Mouse (Mus musculus): ENCODE data around the gene Mrps35. TPM values are rescaled to one million over a fixed set of nuclear protein-coding genes. Genes with fewer than 3 reads are reported as not detected.

Mrps35 gene
- total RNA-seq, 2 experiments from 2014 or later, result 195 to 200 TPM

GRCm38 (mm10) chr6:147028396-147028795 is 14.2 kb upstream of the Mrps35 start:
- intact Hi-C loops (cut with DNase I), result no loop called here
- no peak for DNase-seq

- peak; percentile 28 to 31 for DNase-seq
Observed at GRCm38 (mm10) chr6:147029591-147029990, 13.0 kb upstream of the Mrps35 start.

DNA sequence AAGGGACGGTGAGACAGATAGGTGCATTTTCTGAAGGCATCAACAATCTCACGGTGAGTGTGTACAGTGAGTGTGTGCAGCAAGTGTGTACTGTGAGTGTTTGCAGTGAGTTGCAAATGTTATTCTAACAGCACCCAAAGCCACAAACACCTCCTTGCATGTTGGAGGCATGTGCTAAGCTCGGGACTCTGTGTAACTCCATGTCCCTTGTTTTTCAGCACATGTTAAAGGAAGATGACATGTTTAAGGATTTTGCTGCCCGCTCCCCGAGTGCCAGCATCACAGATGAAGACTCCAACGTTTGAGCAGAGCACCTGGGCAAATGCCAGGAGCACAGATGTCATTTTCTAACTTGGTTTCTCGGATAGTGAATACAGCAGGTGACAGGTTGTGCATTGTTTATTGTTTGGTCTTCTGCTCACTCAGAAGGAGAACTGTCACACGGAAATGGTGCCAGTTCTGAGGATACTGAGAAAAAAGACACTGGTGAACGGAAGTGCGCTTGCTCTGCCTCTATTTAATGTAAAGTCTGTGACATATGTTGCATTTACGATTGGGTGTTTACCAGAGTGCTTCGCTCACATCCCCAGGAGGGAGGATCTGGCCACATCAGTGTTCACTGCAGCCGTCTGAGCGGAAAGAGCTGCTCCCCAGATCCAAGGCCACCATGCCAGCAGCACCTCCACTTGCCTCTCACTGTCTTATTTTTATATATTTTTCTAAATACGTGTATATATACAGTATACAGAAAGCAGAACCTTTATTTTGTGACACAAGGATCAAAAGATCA is 12.3 kb upstream of the Mrps35 start:
- intact Hi-C loops (cut with DNase I), result no loop called here
- no peak for DNase-seq

More at GRCm38 (mm10) chr6:147029591-147029990, 13.0 kb upstream of the Mrps35 start:
- intact Hi-C loops (cut with DNase I), result no loop called here

GRCm38 (mm10) chr6:147032303-147032925 is 10.2 kb upstream of the Mrps35 start, which contains the start of gene Rep15:
Rep15 (plus strand) TSS chr6:147032584.
- intact Hi-C loops (cut with DNase I), result no loop called here
- DNase-seq, result no peak

- no peak for DNase-seq
- intact Hi-C loops (cut with DNase I), result no loop called here
Observed at GRCm38 (mm10) chr6:147043633-147044032, 1.1 kb downstream of the Mrps35 start.

- intact Hi-C loops (cut with DNase I), result no loop called here
Observed at GRCm38 (mm10) chr6:147049239-147049805, 6.8 kb downstream of the Mrps35 start.

DNA sequence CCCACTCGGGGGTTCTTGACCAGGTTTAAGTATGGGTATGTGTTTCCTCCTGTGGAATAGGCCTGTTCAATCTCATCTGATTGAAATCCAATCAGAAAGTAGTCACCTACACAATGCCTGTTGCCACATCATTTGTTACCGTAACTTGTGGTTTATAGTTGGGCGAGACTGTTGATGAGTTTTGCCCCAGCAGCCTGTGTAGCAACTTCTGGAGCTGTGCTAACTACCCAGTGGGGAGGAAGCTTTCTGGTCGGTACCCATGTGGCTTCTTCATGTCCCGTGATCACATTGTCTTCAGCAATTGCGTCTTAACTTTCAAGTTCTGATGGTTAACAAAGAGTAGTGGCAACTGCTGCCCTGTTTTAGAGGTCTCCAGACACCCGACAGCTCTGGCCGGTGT is 9.1 kb downstream of the Mrps35 start:
- intact Hi-C loops (cut with DNase I), result no loop called here
- DNase-seq, result no peak

More at GRCm38 (mm10) chr6:147049239-147049805, 6.8 kb downstream of the Mrps35 start:
- no peak for DNase-seq

GRCm38 (mm10) chr6:147052440-147052839 is 9.9 kb downstream of the Mrps35 start:
- no peak for DNase-seq
- intact Hi-C loops (cut with DNase I), result no loop called here

DNA sequence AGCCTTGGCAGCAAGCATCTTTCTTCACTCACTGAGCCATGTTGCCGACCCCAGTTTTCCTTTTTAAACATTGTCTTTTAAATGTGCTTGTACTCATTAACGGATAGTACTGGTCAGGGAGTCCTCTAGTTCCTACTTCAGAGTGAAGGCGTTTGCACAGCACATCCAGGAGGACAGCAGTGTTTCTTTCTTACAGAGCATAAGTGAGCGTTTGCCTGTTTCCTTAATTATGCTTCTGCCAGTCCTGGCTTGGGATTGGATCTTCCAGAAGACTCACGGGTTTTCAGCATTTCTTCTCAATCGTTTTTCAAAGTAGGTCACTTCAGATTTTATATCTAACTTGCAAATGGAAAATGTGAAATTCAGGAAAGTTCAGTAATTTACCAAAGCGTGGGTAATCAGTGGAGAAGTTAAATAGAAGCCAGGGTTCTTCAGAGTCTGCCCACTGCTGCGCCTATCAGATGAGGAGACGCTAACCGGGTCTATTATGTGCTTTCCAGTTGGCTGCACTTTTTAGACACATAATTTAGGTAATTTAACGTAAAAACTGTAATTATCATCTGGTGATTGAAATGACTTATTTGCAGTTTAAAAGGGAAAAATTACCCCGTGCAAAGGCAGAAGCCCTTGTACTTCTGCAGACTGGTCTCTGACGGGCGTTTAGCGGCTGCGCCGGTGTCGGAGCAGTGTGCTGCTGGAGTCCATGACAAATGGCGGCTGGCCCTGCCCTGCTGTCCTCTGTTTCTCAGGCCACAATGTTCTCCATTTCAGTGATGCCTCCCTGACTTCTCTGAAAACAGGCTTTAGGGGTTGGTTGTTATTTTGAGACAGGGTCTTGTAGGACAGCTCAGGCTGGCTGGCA is 11.5 kb downstream of the Mrps35 start:
- no peak for DNase-seq
- intact Hi-C loops (cut with DNase I), result no loop called here

DNA sequence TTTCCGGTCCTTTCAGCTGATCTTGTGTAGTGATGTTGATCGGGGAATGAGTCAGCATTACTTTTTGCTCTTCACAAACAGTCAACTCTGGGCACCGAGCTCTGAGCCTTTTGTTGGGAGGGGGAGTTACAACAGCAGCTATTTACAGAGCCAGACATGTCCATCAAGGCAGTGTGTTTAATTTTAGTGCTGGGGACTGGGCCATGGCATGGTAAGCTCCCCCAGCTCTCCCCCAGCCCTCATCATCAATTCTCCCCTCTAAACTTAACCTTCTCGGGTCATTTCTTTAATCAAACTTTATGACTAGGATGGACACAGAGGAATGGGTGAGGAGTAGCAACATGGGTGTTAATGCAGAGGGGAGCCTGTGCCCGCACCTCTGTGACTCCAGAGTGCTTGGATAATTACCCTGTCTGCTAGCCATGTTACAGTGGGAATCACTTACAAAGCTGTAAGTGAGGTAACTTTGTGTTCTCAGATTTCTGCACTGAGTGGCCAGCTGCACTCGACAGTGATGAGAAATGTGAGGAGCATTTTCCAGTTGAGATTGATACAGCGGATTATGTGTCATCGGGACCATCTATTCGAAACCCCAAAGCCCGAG is 12.9 kb downstream of the Mrps35 start:
- DNase-seq, result no peak
- intact Hi-C loops (cut with DNase I), result no loop called here

- intact Hi-C loops (cut with DNase I), result no loop called here
- no peak for DNase-seq
Observed at GRCm38 (mm10) chr6:147059326-147059725, 16.8 kb downstream of the Mrps35 start.

DNA sequence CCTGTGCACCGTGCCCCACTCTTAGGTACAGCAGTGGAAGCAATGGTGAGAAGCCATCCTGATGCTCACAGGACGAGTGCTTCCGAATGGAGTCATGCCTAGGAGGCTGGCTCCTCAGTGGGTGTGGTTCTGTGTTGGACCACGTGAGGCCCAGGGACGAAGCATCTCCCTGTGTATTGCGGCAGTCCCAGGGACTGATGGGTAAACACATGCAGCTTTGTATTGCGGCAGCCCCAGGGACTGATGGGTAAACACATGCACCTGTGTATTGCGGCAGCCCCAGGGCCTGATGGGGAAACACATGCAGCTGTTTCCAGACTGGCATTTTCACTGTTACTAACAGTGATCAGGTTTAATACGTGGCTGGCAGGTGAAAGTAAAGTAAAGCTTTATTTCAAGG is 19.1 kb downstream of the Mrps35 start:
- DNase-seq, result no peak
- intact Hi-C loops (cut with DNase I), result no loop called here

GRCm38 (mm10) chr6:147062034-147062433 is 19.5 kb downstream of the Mrps35 start:
- intact Hi-C loops (cut with DNase I), result no loop called here
- no peak for DNase-seq

- intact Hi-C loops (cut with DNase I), result no loop called here
- DNase-seq, result no peak
Observed at GRCm38 (mm10) chr6:147062694-147063093, 20.1 kb downstream of the Mrps35 start.

DNA sequence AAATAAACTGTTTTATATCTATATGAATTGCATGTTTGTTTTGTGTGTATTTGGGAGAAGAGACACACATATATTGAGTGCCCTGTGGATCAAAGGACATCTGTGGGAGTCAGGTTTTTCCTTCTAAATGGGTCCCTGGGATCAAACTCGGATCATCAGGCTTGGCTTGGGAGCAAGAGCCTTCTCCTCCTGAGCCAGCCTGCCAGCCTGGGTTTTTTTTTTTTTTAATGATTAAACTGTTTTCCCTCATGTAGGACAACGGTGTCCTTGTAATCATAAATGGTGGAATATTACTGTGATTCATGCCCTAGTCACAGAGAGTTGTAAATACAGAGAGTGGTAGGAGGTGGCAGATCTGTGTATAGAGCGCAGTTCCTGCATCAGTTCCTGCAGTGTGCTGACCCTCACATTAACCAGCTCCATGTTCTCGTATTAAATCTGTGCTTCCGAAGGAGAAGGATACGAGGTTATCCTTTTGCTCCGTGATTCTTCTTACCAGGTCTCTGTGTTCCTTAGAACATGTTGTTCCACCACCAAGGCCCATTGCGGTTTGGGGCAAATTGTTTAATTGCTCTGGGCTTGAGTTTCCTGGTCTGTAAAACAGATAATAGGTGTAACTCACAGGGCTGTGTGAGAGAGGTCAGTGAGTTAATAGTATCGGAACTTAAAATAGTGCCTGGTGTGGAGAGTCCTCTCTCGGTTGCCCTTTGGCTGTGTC is 21.8 kb downstream of the Mrps35 start:
- DNase-seq, result no peak
- intact Hi-C loops (cut with DNase I), result no loop called here

- DNase-seq, result peak; percentile 14 to 23
- intact Hi-C loops (cut with DNase I), result no loop called here
Observed at GRCm38 (mm10) chr6:147064944-147065261, 22.3 kb downstream of the Mrps35 start.

DNA sequence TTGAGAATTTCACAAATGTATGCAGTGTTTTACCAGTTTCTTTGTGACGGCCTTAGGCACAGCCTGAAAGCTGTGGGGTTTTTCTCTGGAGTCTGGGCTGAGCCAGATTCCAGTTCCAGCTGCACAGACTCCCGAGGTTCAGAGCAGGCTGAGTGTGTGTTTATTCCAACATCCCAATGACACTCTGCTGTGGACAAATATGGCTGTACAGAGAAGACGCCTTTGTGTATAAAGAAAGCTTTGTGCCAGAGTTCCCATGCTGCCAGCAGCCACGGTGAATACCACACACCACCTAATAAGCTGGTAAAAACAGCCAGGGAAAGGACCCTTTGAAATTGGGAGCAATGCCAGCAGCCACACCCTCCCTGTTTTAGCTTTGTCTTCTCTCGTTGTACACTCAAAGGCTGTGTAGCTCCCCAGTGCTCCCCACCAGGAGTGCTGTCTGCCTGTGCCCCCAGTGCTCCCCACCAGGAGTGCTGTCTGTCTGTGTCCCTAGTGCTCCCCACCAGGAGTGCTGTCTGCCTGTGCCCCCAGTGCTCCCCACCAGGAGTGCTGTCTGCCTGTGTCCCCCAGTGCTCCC is 33.3 kb downstream of the Mrps35 start:
- DNase-seq, result no peak
- intact Hi-C loops (cut with DNase I), result no loop called here

GRCm38 (mm10) chr6:147076878-147077277 is 34.3 kb downstream of the Mrps35 start:
- DNase-seq, result no peak
- intact Hi-C loops (cut with DNase I), result no loop called here

DNA sequence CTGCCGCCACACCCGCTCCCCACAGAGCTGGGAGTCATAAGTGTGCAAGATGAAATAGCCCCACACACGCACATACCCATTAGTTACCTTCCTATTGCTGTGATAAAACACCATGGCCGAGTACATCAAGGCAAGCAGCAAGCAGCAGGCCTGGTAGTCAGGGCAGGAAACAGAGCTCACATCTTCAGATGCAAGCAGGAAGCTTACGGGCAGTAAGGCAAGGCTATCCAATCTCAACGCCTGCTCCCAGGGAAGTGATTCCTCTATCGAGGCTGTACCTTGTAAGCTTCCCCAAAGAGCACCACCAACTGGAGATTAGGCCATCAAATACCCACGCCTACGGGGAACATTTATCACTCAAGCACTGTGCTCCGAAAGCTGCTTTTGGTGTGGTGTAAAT is 37.4 kb downstream of the Mrps35 start:
- intact Hi-C loops (cut with DNase I), result no loop called here
- DNase-seq, result no peak
